Mouse (Mus musculus): ENCODE data around the gene Phactr3. TPM values are rescaled to one million over a fixed set of nuclear protein-coding genes. Genes with fewer than 3 reads are reported as not detected.

The Phactr3 gene
- polyA plus RNA-seq, 1 experiment from 2014 or later, result 0.16 TPM

GRCm38 (mm10) chr2:178257986-178258555, 139.3 kb downstream of the Phactr3 start:
- Histone ChIP-seq H3K4me1 (replicated peaks) (no peaks in the 10 kb centered on the region), H3K36me3 (replicated peaks) (no peaks in the 10 kb centered on the region), H3K27ac (replicated peaks) (no peak overlapping the region), H3K9ac (no peak overlapping the region), H3K9me3 (replicated peaks) (no peaks in the 10 kb centered on the region), H3K4me3 (replicated peaks) (no peak overlapping the region), H3K4me2 (no peak overlapping the region), H3K27me3 (no peaks in the 10 kb centered on the region)
- WGBS (ENCODE audit: insufficient replicate concordance), result 16% methylated on average over 1 of the region's 2 CpGs
- ATAC-seq (ENCODE audit: insufficient read depth), result no peak

DNA sequence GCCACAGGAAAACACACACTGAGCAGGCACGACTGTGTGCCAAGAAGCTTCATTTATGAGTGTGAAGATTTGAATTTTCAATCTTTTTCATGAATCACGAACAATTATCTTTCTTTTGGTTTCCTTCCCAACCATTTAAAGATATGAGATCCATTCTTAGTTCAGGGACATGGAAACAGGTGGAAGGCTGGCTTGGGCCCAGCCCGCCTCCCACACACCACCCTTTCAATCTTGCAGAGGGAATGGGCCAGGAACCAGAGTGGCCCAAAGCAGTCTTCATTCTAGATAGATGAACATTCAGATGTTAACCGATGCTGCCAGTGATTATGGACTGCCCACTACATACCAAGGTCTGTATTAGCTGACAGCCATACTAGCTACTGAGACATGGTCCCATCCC, 144.3 kb downstream of the Phactr3 start:
- 58% methylated on average over 4 of the region's 4 CpGs for WGBS (ENCODE audit: insufficient replicate concordance)
- ATAC-seq (ENCODE audit: insufficient read depth), result no peak
- Histone ChIP-seq H3K4me3 (replicated peaks) (no peak overlapping the region), H3K4me1 (replicated peaks) (no peaks in the 10 kb centered on the region), H3K9ac (no peak overlapping the region), H3K36me3 (replicated peaks) (no peaks in the 10 kb centered on the region), H3K27me3 (no peaks in the 10 kb centered on the region), H3K9me3 (replicated peaks) (no peaks in the 10 kb centered on the region), H3K4me2 (no peak overlapping the region), H3K27ac (replicated peaks) (no peak overlapping the region)

DNA sequence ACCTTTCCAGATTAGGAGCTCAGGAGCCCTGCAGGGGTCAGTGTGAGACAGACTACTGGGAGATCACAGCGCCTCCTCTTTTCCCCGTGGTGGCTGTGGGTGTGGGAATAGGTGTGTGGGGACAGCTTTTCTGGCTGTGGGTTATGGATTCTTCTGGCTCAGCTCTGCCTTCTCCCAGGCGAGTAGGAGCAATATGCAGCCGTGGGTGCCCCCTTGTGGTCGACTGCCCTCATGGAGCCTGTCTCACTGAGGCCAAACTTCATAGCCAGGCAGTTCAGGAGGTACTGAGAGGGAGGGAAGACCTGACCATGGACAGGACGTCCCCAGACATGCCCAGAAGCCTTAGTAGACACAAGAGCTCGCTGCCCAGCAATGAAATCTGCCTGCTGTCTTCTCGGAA, 145.6 kb downstream of the Phactr3 start:
- Histone ChIP-seq H3K27me3 (no peaks in the 10 kb centered on the region), H3K9me3 (replicated peaks) (no peaks in the 10 kb centered on the region), H3K4me2 (no peak overlapping the region), H3K27ac (replicated peaks) (no peak overlapping the region), H3K9ac (no peak overlapping the region), H3K4me1 (replicated peaks) (no peaks in the 10 kb centered on the region), H3K4me3 (replicated peaks) (no peak overlapping the region), H3K36me3 (replicated peaks) (no peaks in the 10 kb centered on the region)
- no peak for ATAC-seq (ENCODE audit: insufficient read depth)
- WGBS (ENCODE audit: insufficient replicate concordance), result 4% methylated on average over 8 of the region's 8 CpGs

DNA sequence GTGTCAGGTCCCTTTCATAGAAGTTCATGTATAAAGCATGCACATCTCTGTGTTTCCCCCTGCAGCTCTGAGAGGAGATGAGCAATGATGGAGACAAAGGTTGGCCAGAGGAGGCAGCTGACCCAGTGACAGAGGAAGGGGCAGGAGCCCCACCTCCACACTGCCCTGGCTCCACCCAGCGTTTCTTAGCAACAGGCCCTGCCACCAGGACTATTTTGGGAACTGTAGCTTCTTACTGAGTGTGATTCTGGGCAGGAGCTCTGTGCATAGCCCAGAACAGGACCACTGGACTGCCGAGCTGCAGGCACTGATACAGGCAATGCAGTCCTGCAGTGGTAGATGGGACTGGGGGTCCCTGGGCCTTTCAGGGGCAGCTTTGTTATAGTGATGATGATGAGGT, 146.7 kb downstream of the Phactr3 start:
- no peak for ATAC-seq (ENCODE audit: insufficient read depth)
- Histone ChIP-seq H3K9me3 (replicated peaks) (no peaks in the 10 kb centered on the region), H3K9ac (no peak overlapping the region), H3K27ac (replicated peaks) (no peak overlapping the region), H3K4me3 (replicated peaks) (no peak overlapping the region), H3K4me2 (no peak overlapping the region), H3K4me1 (replicated peaks) (no peaks in the 10 kb centered on the region), H3K27me3 (no peaks in the 10 kb centered on the region), H3K36me3 (replicated peaks) (no peaks in the 10 kb centered on the region)
- WGBS (ENCODE audit: insufficient replicate concordance), result 13% methylated on average over 2 of the region's 2 CpGs

GRCm38 (mm10) chr2:178270794-178271193, 152.0 kb downstream of the Phactr3 start:
- 37% methylated on average over 2 of the region's 2 CpGs for WGBS (ENCODE audit: insufficient replicate concordance)
- Histone ChIP-seq H3K27ac (replicated peaks) (no peak overlapping the region), H3K9me3 (replicated peaks) (no peaks in the 10 kb centered on the region), H3K4me2 (no peak overlapping the region), H3K4me1 (replicated peaks) (no peaks in the 10 kb centered on the region), H3K27me3 (no peaks in the 10 kb centered on the region), H3K36me3 (replicated peaks) (no peaks in the 10 kb centered on the region), H3K4me3 (replicated peaks) (no peak overlapping the region), H3K9ac (no peak overlapping the region)
- no peak for ATAC-seq (ENCODE audit: insufficient read depth)

DNA sequence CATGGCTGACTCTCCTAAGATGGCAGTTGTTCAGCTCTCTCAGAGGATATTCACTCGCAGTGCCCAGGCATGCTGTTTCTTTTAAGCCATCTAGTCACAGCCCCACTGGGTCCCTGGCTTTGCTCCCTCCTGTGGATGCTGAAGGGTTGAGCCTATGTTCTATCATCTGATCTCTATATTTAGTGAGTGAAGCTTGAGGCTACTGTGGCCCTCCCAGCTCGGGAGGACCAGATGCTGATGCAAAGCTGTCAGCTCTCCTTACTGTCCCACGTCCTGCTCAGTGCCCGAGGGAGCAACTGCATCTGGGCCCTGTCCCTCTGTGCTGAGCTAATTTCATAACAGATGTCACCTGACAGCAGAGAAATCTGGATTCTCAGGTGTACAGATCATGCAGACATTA, 153.6 kb downstream of the Phactr3 start:
- Histone ChIP-seq H3K4me1 (replicated peaks) (no peaks in the 10 kb centered on the region), H3K27me3 (no peaks in the 10 kb centered on the region), H3K9me3 (replicated peaks) (no peaks in the 10 kb centered on the region), H3K9ac (no peak overlapping the region), H3K27ac (replicated peaks) (no peak overlapping the region), H3K4me2 (no peak overlapping the region), H3K36me3 (replicated peaks) (no peaks in the 10 kb centered on the region), H3K4me3 (replicated peaks) (no peak overlapping the region)
- no peak for ATAC-seq (ENCODE audit: insufficient read depth)
- WGBS (ENCODE audit: insufficient replicate concordance), result 45% methylated on average over 4 of the region's 4 CpGs

- Histone ChIP-seq H3K9me3 (replicated peaks) (no peaks in the 10 kb centered on the region), H3K9ac (no peak overlapping the region), H3K4me2 (no peak overlapping the region), H3K27me3 (no peaks in the 10 kb centered on the region), H3K27ac (replicated peaks) (no peak overlapping the region), H3K36me3 (replicated peaks) (no peaks in the 10 kb centered on the region), H3K4me1 (replicated peaks) (no peaks in the 10 kb centered on the region), H3K4me3 (replicated peaks) (no peak overlapping the region)
- no peak for ATAC-seq (ENCODE audit: insufficient read depth)
- WGBS (ENCODE audit: insufficient replicate concordance), result 52% methylated on average over 4 of the region's 4 CpGs
These were observed 155.4 kb downstream of the Phactr3 start for GRCm38 (mm10) chr2:178274126-178274525.

DNA sequence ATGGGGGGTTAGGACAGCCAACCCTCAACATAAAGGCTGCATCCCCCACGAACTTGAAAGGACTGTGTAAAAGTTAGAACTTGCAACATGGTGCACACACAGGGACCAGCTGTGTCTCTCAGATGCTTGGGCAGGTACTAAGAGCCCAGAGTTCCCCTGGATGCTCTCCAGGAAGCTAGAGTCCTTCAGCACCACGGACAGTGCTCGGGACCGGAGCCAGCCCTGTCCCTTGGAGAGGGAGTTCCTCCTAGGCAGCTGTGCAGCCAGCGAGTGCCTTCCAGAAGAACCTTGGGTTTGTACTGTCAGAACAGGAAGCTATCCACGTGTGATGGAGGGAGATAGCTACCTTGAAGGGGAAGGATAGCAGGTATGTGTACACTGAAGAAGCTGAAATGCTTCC, 158.4 kb downstream of the Phactr3 start:
- H3K9me3 ChIP-seq (replicated peaks), result no peaks in the 10 kb centered on the region
- no peaks in the 10 kb centered on the region for H3K4me1 ChIP-seq (replicated peaks)
- H3K4me3 ChIP-seq (replicated peaks), result no peak overlapping the region
- no peak for ATAC-seq (ENCODE audit: insufficient read depth)
- H3K4me2 ChIP-seq, result no peak overlapping the region
- no peak overlapping the region for H3K9ac ChIP-seq
- H3K27me3 ChIP-seq, result no peaks in the 10 kb centered on the region
- no peak overlapping the region for H3K27ac ChIP-seq (replicated peaks)
- no peaks in the 10 kb centered on the region for H3K36me3 ChIP-seq (replicated peaks)
- WGBS (ENCODE audit: insufficient replicate concordance), result 6% methylated on average over 6 of the region's 6 CpGs

GRCm38 (mm10) chr2:178281183-178281582, 162.4 kb downstream of the Phactr3 start:
- H3K4me2 ChIP-seq, result no peak overlapping the region
- no peaks in the 10 kb centered on the region for H3K4me1 ChIP-seq (replicated peaks)
- WGBS (ENCODE audit: insufficient replicate concordance), result 28% methylated on average over 3 of the region's 3 CpGs
- H3K27ac ChIP-seq (replicated peaks), result no peak overlapping the region
- ATAC-seq (ENCODE audit: insufficient read depth), result no peak
- no peaks in the 10 kb centered on the region for H3K9me3 ChIP-seq (replicated peaks)
- H3K36me3 ChIP-seq (replicated peaks), result no peaks in the 10 kb centered on the region
- no peaks in the 10 kb centered on the region for H3K27me3 ChIP-seq
- no peak overlapping the region for H3K4me3 ChIP-seq (replicated peaks)
- no peak overlapping the region for H3K9ac ChIP-seq

GRCm38 (mm10) chr2:178287285-178287684, 168.5 kb downstream of the Phactr3 start:
- no peak overlapping the region for H3K9ac ChIP-seq
- H3K27me3 ChIP-seq, result no peaks in the 10 kb centered on the region
- H3K4me1 ChIP-seq (replicated peaks), result no peaks in the 10 kb centered on the region
- no peak overlapping the region for H3K27ac ChIP-seq (replicated peaks)
- no peaks in the 10 kb centered on the region for H3K9me3 ChIP-seq (replicated peaks)
- no peak for ATAC-seq (ENCODE audit: insufficient read depth)
- WGBS (ENCODE audit: insufficient replicate concordance), result 56% methylated on average over 5 of the region's 5 CpGs
- H3K4me3 ChIP-seq (replicated peaks), result no peak overlapping the region
- H3K4me2 ChIP-seq, result no peak overlapping the region
- H3K36me3 ChIP-seq (replicated peaks), result no peaks in the 10 kb centered on the region

- WGBS (ENCODE audit: insufficient replicate concordance), result 52% methylated on average over 3 of the region's 3 CpGs
- H3K4me3 ChIP-seq (replicated peaks), result no peak overlapping the region
These were observed 169.9 kb downstream of the Phactr3 start for GRCm38 (mm10) chr2:178288666-178289065.

DNA sequence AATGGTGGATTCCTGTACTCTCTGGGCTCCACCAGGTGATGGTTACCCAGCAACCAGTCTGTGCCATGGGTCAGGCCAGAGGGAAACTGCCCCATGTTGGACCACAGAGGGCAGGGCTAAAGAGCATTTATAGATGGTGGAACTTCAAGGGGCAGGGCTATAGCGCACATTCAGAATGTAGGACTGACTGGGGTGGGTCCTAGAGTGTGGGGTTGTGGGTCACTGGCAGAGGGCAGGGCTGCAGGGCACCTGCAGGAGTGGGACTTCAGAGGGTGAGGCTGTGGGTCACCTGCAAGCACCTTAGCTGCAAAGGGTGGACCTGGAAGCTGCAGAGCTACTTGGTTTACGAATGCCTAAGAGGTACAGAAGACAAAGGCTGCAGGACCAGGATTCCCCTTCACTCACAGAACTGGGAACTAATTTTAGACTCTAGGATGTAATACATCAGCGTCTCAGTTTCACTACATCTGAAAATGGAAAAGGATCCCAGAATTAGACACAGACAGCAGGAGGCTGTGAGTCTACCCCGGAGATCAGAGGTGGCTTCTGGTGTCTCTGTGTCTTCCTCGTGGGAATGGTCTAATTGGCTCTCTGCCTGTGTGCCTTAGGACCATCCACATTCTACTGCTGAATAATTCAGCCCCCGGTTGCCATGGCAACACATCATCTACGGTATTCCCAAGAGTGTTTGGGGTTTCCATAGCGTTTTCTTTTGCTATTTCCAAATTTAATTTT, 184.8 kb downstream of the Phactr3 start:
- ATAC-seq (ENCODE audit: insufficient read depth), result no peak
- no peak overlapping the region for H3K4me3 ChIP-seq (replicated peaks)

More at GRCm38 (mm10) chr2:178288666-178289065, 169.9 kb downstream of the Phactr3 start:
- Histone ChIP-seq H3K4me1 (replicated peaks) (no peaks in the 10 kb centered on the region), H3K27me3 (no peaks in the 10 kb centered on the region), H3K9ac (no peak overlapping the region), H3K27ac (replicated peaks) (no peak overlapping the region), H3K4me2 (no peak overlapping the region), H3K9me3 (replicated peaks) (no peaks in the 10 kb centered on the region), H3K36me3 (replicated peaks) (no peaks in the 10 kb centered on the region)
- no peak for ATAC-seq (ENCODE audit: insufficient read depth)

More for the DNA sequence above, 184.8 kb downstream of the Phactr3 start:
- no peak overlapping the region for H3K27ac ChIP-seq (replicated peaks)
- H3K36me3 ChIP-seq (replicated peaks), result no peaks in the 10 kb centered on the region
- H3K9ac ChIP-seq, result no peak overlapping the region
- no peak overlapping the region for H3K4me2 ChIP-seq
- H3K4me1 ChIP-seq (replicated peaks), result no peaks in the 10 kb centered on the region
- H3K27me3 ChIP-seq, result no peaks in the 10 kb centered on the region
- no peaks in the 10 kb centered on the region for H3K9me3 ChIP-seq (replicated peaks)
- 56% methylated on average over 8 of the region's 8 CpGs for WGBS (ENCODE audit: insufficient replicate concordance)

Data from liver, embryonic 15.5 days (tissue).